Mouse (Mus musculus) lung, postnatal 4 days (tissue): ENCODE data around the gene Mef2b.

ENCODE experiments used
- DNase-seq, 2 experiments: peaks; one replicate each; pipeline ENCODE4 v3.0.0; 2021

The Mef2b gene

DNA sequence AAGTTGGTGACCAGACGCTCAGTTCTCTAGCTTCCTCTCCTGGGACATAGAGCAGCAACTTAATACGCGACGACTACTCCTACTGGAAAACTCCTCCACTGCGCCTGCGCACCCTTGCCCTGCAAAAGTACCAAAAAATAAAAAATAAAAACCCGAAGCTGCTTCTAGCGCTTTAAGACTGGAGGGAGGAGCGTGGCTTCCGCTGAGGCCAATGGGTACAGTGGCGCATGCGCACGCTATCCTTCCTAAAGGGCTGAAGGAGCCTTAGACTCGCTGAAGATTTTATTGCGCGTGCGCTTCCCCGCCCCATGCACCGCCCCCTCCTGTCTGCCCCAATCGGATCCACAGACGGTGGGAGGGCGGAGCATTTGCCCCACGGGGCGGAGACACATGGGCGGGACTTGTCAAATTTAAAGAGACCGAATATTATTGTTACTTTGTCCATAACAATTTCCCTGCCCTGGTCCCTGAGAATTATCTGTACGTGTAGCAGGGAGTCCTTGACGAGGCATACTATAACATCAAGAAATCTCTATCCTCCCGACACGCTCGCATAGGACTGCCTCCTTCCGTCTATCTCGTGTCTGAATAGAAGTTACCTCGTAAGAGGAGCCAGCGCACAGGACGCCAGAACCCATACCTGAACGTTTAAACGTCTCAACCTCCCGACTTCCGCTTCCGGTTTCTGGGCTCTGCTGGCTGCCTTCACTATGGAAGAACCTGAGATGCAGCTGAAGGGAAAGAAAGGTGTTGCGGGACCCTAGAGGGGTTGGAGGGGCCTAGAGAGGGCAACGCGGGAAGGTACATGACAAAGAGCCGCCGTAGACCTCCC is at the start of gene Mef2b, which contains the start of the genes Rfxank and Borcs8:
Mef2b (plus strand) TSS at position 686 of the 832 bp plus-strand sequence.
Rfxank (minus strand) TSS at position 129 of the 832 bp plus-strand sequence.
Borcs8 (plus strand) TSS at position 474 of the 832 bp plus-strand sequence.
- DNase-seq, result peak; percentile 99

DNA sequence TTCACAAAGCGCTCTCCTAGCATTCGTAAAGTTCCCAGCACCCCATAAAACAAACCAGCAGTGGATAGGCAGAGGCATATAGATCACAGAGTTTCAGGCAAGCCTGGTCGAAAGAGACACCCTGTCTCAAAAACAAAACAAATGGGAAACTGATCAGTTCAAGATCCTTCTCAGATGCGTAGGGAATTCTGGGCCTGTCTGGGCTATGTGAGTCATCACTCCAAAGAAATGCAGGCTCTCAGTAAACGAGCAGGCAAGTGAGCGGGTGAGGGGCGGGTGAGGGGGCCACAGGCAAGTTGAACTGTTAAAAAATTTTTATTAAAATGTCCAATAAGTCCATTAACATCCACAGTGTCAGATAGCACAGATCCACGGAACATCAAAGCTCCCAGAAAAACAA is 46.7 kb upstream of the Mef2b start:
- DNase-seq, result no peak

DNA sequence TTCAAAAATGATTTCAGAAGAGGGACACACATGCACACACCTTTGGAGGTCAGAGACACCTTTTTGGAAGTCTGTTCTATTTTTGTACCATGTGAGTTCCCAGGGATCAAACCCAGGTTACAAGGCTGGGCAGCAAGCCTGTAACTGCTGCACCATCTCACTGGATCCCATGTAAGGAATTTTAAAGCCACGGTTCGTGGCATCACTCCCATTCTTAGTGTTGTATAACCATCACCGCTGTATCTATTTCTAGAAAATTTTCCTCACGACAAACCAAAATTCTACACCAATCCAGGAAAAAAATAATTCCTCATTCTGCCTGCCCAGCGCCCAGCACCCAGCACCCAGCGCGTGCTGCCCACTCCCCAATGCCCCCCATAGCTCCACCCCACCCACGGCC is 40.2 kb upstream of the Mef2b start:
- DNase-seq, result no peak

DNA sequence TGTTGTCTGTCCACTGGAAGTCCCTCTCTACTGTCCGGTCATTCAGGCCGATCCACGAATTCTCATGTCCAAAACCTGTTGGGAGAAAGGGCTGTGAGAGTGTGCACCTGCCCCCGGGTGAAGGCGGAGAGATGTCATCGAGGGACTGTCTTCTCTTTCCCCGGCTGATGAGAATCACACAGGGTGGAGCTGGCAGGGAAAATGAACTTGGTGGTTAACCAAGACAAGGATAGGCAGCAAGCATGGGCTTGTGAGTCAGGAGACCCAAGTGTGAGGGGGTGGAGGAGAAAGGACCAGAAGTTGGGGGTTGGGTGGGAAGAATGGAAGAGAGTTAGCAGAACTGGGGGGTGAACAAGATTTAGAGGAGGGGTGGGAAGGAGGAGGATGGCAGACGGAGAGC is 39.3 kb upstream of the Mef2b start:
- no peak for DNase-seq

DNA sequence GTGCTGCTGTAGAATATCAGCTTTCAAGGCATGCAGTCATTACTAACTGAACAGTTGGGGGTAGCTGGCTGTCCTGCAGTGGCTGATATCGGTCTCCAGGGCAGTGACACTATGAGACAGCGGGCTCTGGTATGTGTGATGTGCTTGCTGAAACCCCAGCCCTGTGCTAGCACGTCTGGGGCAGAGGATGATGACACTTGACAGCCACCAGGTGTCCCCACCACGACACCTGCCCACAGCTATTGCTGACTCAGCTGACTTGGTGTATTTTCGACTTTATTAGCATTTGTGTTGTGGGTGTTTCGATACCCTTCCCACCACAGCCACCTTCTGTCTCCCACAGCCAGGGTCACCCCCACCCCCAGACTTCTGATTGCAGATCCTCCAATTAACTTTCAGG is 35.0 kb upstream of the Mef2b start:
- DNase-seq, result peak; percentile 41 to 46

DNA sequence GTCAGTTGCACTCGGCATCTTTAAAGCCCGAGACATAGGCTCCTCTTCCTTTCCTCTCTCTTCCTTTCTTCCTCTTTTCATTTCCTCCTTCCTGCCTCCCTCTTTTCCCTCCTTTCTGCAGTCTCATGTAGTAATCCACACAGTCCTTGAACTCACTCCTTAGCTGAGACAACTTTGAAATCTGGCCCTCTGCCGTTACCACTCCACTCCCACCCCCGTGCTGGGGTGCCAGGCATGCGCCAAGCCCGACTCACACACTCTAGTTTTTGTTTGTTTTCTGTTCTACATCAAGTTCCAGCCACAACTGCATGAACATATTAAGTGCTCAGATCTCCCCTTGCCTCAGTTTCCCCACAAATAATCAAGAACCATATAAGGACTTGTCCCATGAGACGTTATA is 34.6 kb upstream of the Mef2b start:
- no peak for DNase-seq

DNA sequence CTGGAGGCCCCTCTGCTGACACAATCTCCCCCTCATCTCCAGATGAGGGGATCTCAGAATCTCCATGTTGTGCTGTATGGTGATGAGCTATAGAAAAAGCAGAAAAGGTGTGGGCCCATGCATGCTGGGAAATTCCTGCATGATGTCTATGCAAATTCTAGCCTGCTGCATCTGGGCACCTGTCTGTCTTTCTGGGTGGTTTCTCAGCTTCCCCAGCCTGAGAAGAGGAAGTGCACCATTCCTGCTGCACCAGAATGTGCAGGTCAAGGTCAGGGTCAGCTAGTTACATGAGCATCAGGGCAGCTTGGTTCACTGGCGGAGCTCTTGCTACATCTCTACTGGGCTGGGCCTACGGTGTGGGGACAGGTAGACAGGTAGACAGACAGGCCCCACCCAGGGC is 29.1 kb upstream of the Mef2b start:
- no peak for DNase-seq

DNA sequence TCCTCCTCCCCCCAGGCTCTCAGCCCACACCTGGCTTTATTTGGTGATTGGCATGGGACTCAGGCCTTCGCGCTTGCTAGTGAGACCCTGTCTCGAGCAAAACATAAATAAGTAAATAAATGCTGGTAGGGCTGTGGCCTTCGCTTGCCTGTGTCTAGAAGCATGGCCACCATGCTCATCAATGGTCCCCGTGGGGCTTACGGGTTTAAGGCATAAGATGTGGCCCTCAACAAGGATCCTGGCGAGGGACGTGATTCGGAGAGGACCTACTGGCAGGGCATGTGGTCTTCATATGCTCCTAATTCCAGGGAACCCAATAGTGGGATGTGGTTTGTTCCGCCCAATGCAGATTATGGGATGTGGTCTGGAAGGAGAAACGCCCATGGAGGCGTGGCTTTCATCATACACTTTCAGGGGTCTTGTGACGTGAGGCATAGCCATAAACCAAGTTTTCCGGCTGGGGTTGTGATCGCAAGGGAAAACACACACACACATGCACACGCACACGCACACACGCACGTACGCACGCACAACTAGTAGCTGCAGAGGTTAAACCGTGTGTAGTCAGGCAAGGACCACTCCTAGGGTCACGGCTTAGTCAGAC is 28.2 kb upstream of the Mef2b start:
- no peak for DNase-seq

DNA sequence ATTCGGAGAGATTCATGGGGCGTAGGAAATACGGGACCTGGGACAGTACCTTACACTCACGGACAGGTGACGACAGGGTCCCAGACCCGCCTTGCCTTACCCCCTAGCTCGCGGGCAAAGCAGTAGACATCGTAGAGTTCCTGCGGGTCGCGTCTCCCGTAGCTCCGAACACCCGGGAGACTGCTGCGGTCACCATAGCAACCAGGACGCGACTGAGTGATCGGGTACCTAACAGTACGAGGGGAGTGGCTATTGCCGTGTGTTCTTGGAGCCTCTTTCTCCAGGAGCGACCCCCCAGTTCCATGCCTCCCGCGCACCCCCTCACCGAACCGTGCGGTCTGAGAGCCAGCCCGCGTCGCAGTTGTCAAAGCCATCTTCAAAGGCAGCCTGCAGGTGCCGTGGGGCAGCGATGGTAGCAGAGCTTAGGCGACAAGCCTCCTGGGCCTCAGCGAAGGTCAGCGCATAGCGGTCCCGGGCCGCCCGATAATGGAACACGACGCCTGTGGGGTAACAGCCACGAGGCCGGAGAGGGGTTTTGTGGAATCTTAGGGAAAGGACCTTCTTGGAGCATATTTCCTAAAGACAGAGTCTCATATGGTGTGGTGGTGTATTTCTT is 27.0 kb upstream of the Mef2b start:
- no peak for DNase-seq

DNA sequence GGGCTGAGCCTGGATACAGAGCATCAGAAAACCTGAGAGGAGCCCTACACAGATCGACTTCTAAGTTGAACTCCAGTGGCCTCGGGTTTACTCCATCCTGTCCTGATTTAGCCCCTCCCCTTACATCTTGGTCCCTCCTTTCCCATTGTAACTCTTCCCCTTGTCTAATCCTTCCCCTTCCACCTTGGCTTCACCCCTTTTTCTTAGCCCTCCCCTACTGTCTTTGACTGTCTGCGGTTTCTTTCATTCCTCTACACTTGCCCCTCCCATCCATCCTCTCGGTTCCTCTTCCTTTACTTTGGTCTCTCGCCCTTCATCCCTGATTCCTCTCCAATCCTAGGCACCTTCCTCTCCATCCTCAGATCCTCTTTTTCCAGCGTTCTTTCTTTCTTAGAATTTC is 25.0 kb upstream of the Mef2b start:
- DNase-seq, result no peak

DNA sequence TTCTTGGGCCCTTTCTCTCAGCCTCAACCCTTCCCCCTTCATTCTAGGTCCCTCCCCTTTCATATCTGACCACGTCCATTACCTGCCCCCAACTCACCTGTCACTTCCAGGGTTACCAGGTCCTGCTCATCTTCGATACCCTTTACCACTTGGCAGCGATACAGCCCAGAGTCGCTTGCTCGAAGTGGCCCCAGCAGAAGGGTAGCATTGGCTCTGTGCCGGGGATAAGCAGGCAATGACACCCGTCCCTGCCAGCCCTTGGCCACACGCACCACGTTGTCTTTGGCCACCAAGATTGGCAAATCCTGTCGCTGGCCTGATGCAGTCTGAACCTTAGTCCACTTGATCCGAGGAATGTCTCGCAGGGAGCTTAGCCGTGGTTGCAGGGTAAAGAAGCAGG is 24.6 kb upstream of the Mef2b start:
- DNase-seq, result no peak

DNA sequence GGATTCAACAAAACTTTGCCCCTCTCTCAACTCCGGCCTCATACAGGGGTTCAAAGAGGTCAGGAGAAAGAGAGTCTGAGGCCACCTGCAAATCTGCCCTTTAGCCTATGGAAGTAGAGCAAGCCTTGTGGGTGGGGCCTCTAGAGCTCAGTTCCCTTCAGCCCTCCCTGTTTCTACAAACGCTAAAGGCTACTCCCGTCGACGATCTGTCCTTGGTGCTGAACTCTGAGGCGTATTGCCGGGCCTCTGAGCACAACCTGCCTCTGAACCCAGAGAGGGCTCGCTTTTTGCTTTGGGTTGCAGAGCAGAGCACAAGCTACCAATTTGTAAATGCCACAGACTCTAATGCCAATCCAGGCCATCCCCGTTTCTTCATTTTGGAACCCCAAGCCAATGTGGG is 21.9 kb upstream of the Mef2b start:
- DNase-seq, result peak in 1 of 2 experiments; percentile 40

DNA sequence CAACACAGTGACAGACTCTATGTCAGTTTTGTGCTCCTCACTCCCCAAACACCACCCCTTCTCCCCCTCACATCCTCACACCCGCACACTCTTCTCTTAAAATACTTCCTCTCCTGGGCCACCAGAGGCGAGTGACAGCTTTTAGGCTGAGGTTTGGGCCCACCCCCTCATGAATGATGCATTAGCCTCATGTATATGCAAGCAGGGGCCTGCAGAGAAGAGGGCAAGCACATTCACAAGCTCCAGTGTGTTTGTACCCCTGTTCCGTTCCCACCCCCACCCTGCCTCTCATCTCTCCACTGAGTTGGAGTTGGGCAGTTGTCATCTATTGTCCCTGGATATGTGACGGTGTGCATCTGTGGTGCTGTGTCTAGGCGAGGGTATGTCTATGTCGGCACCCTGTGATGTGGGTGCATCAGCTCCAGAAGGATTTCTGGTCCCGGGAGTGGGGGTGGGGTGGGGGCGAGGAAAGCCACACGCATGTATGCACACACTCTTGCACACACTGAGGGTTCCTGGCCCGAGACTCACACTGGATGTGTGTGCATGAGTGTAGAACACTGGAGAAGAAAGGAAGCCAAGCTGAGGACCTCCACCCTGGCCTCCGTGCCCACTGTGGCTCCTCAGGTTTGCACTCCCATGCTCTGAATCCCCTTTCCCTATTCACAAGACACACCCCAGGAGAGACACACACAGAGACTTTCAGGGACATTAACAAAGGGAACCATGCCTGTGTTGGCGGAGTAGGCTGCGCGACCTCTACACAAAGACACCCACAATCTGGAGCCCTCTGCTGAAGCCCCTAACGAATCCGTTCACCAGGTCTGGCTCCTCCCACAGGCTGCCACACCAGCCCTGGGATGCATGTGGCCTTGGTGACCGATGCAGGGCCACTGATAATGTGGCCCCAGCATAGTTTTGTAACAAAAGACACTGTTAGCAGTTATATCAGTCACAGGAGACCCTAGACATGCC is 20.5 kb upstream of the Mef2b start:
- DNase-seq, result no peak

DNA sequence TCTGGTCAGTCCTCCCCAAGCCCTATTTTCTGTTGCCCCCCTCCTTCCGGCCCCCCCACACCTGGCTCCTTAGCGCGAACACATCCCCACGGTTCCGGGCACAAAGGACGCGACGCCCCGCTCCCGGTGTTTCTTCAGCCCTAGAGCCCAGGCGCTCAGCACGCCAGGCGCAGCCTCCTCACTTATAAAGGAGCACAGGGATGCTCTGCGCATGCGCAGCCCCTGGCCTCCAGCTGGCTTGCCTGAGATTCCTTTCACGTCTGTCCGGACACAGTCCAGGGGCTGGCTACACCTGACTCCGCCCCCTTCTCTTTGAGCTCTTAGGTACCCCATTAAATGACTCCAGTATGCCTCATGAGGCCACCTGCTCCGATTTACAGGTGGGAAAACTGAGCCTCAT is 18.8 kb upstream of the Mef2b start, which contains the start of gene Ncan:
Ncan (minus strand) TSS at position 207 of the 400 bp plus-strand sequence.
- DNase-seq, result peak; percentile 49 to 54

DNA sequence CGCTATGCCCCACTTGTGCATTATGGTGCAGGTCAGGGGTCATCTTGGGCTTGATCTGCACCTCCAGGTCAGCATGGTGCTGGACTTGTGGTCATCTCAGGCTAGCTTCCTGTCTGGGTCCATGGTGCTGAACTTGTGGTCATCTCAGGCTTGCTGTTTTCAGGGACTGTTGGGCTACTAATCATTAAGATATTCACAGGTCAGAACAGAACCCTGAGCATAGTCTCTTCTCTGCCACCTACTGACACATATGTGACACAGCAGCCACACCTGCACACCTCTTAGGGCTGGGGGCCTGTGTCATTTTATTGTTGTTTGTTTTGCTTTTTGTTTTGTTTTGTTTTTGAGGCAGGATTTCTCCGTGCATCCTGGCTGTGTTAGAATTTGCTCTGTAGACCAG is 16.6 kb upstream of the Mef2b start:
- DNase-seq, result no peak

DNA sequence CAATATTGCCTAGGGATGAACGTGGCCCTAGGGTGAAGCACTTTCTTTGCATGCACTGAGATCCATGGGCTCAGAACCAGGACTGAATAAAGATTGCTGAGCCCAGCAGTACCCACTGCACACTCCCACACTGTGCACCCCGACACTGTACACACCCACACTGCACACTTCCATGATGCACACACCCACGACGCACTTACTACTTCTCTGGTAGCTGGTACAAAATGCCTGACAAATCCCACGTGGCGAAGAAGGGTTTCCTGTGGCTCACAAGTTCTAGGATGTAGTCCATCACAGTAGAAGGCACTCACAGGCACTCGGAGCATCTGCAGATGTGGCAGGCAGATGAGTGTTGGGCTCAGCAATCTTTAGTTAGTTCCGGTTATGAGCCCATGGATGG is 14.5 kb upstream of the Mef2b start:
- DNase-seq, result no peak

DNA sequence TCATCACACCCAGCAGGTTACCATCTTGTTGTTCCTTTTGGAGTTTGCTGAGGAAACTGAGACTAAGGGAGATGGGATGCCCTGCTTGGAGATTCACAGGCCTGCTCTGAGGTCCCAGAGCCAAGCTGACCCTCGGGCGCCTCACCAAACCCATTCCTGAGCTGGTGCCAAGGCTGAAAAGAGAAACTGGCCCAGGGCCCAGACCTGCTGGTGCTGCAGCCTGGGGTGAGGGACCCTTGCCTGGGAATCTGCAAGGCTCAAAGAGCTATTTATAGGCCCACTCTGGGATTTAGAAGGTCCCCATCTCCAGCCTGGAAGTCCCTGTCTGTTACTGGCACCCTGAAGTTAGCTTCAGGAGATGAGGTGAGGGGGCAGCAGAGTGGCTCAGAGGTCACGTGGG is 11.1 kb upstream of the Mef2b start:
- DNase-seq, result peak; percentile 42 to 71

DNA sequence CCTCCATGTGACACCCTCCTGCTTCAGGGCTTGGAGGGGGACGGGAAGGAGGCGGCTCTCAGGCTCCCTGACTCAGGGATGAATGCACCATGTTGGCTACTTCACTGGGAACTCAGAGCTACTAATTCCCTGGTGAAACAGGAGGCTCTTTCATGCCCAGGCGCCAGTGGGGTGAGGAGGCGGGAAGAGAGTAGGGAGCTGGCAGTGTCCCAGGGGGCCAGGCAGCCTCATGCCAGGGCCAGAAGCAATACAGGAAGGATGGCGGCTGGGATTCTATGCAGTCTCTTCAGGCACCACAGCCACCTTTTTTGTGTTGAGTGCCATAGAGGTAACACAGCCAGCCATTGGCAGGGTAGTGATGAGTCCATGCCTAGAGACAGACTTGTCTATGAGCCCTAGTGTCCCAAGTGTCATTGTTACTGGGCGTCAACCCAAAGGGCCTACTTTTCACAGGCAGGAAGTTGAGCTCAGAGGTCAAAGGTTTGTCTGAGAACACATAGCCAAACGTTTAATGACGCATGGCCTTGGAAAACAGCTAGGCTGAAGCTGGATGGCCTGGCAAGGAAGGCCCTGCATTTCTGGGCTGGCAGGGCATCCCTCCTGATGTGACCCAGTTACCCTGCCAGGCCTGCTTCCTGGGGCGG is 10.1 kb upstream of the Mef2b start:
- peak; percentile 24 to 53 for DNase-seq

DNA sequence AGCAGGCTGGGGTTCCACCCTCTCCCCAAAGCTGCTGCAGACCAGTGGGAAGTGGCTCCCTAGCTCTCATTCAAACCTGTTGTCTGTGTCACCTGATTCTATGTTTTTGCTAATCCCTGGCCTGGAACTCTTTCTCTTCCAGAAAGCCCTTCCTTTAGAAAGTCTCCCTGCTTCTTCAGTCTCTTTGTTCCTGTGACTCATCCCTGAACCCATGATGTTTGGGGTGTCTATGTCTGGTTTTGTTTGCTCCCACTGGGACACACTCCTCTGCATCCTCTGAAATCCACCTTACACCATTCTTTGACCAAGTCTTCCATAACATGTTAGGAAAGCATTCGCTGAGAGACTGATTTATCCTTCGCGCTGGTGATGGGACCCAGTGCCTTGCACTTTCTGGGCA is 9.4 kb upstream of the Mef2b start:
- no peak for DNase-seq

DNA sequence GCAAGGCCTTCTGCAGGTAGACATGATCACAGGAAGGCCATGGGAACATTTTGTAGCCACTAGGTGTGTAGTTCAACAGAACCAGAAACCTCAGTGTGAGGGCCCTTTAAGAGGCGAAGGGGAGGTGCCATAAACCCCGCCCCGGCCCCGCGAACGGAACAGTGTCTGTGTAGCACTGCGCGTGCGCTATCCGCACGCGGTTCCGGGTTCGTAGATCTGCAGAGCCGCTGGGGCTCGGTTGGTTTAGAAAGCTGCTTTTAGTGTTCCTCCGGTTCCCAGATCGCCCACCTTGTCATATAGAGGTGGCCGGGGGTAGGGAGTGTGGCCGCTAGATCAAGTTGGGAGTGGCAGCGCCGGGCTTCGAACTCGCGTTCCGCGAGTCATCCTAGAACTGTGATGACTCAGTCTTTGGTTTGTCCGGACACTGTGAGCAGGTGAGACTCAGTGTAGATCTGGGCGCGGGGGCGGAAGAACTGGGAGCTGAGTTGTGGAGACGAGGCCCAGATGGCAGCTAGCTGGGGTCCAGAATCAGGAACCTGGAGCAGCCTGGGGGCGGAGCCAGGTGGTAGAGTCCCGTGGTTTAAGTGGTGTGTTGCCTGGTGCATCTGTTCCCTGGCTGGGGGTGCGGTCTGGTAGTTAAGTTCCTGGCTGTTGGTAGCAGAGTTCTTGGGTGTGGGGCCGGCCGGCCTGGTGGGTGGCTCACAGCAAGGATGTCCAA is 8.2 kb upstream of the Mef2b start, which contains the start of gene Nr2c2ap:
Nr2c2ap (plus strand) TSS at position 168 of the 718 bp plus-strand sequence.
- peak; percentile 87 to 89 for DNase-seq

DNA sequence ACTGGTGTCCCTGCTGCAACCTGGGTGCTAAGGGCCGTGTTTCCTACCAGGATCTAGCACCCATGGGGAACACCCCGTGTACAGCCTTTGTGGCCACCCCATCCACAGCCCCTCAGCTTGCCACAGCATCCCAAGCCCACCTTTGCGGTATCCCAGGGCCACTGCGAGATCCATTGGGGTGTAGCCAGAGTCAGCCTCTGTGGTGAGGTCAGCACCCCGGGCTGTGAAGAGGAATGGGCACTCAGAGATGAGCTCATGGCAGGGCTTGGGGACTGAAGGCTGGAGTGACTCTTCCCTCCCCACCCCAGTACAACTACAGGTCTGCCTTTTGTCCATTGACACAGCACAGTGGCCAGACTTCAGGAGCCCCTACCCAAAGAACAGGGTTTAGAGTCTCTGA is 5.4 kb upstream of the Mef2b start:
- DNase-seq, result no peak
